Mouse (Mus musculus) embryonic facial prominence, embryonic 13.5 days (tissue): Measurements from ENCODE around the gene Ramp3. TPM values are rescaled to one million over a fixed set of nuclear protein-coding genes. Genes with fewer than 3 reads are reported as not detected.

Experiments
- ATAC-seq: fragments of 200-750 bp; cut with Nextera tagmentation; 2 replicates; pipeline ENCODE4 v1.8.0; 2017; ENCODE audit warnings: low read depth; ENCODE audit not compliant: insufficient number of reproducible peaks, insufficient read depth, low FRiP score, low TSS enrichment
- H3K27ac ChIP-seq: fragments of 300-500 bp; sonication (generic); 2 replicates; pipeline ENCODE4 v1.5.1; 2015; ENCODE audit warnings: moderate library complexity, mild to moderate bottlenecking, inconsistent platforms
- H3K27me3 ChIP-seq: fragments of 300-500 bp; sonication (generic); 2 replicates; pipeline ENCODE4 v1.6.1; 2015; ENCODE audit warnings: mild to moderate bottlenecking, inconsistent platforms
- H3K36me3 ChIP-seq: fragments of 300-500 bp; sonication (generic); 2 replicates; pipeline ENCODE4 v1.6.1; 2015; ENCODE audit warnings: mild to moderate bottlenecking, inconsistent platforms
- H3K4me1 ChIP-seq: fragments of 300-500 bp; sonication (generic); 2 replicates; pipeline ENCODE4 v1.6.1; 2015; ENCODE audit warnings: inconsistent platforms
- H3K4me2 ChIP-seq: fragments of 300-500 bp; sonication (generic); 2 replicates; pipeline ENCODE4 v1.6.1; 2015; ENCODE audit warnings: moderate library complexity, mild to moderate bottlenecking, inconsistent platforms
- H3K4me3 ChIP-seq: fragments of 300-500 bp; sonication (generic); 2 replicates; pipeline ENCODE4 v1.5.1; 2015; ENCODE audit warnings: mild to moderate bottlenecking, inconsistent platforms
- H3K9ac ChIP-seq: fragments of 300-500 bp; sonication (generic); 2 replicates; pipeline ENCODE4 v1.6.1; 2015; ENCODE audit warnings: mild to moderate bottlenecking, inconsistent platforms
- H3K9me3 ChIP-seq: fragments of 300-500 bp; sonication (generic); 2 replicates; pipeline ENCODE4 v1.6.1; 2016; ENCODE audit warnings: inconsistent platforms
- WGBS: fragments of 180-500 bp; shearing (Covaris S2); methylation state at CpG from one replicate; pipeline ENCODE4 v1.1.7; 2015; ENCODE audit warnings: mixed read lengths; 5-methylcytosine and 5-hydroxymethylcytosine counted together
- polyA plus RNA-seq: library from polyadenylated mRNA; unstranded; fragments of >200 nt; fragmentation: Nextera tagmentation; extraction: Ambion mirVana; gene quantifications from 2 replicates; pipeline ENCODE4 v1.2.1, GENCODE M21; 2015

Gene Ramp3
- polyA plus RNA-seq, 1 experiment from 2014 or later, result 6.7 TPM

GRCm38 (mm10) chr11:6675402-6675801 is 17.1 kb downstream of the Ramp3 start:
- Histone ChIP-seq H3K4me2 (no peak overlapping the region), H3K27me3 (no peaks in the 10 kb centered on the region), H3K4me3 (no peak overlapping the region), H3K36me3 (no peaks in the 10 kb centered on the region), H3K9ac (no peak overlapping the region), H3K4me1 (peaks cover 3% of the 10 kb centered on the region), H3K9me3 (no peaks in the 10 kb centered on the region), H3K27ac (no peak overlapping the region)
- 60% methylated on average over 7 of the region's 7 CpGs for WGBS
- no peak for ATAC-seq

- ATAC-seq, result no peak
- Histone ChIP-seq H3K27ac (no peak overlapping the region), H3K27me3 (no peaks in the 10 kb centered on the region), H3K4me2 (no peak overlapping the region), H3K36me3 (no peaks in the 10 kb centered on the region), H3K9ac (no peak overlapping the region), H3K4me3 (no peak overlapping the region), H3K9me3 (no peaks in the 10 kb centered on the region), H3K4me1 (peaks cover 4% of the 10 kb centered on the region)
- 85% methylated on average over 9 of the region's 9 CpGs for WGBS
Observed at GRCm38 (mm10) chr11:6676641-6677040, 18.3 kb downstream of the Ramp3 start.

- ATAC-seq, result no peak
- Histone ChIP-seq H3K27ac (no peak overlapping the region), H3K9ac (no peak overlapping the region), H3K27me3 (no peaks in the 10 kb centered on the region), H3K9me3 (no peaks in the 10 kb centered on the region), H3K4me1 (peaks cover 4% of the 10 kb centered on the region), H3K4me3 (no peak overlapping the region), H3K36me3 (no peaks in the 10 kb centered on the region), H3K4me2 (no peak overlapping the region)
- WGBS, result 13% methylated on average over 7 of the region's 7 CpGs
Observed at GRCm38 (mm10) chr11:6677530-6677929, 19.2 kb downstream of the Ramp3 start.

- no peak for ATAC-seq
- Histone ChIP-seq H3K9ac (no peak overlapping the region), H3K27me3 (no peaks in the 10 kb centered on the region), H3K27ac (0 out of 2 replicates have a peak overlapping the region, but pooled peaks have one; percentile 33), H3K4me1 (peaks cover 4% of the 10 kb centered on the region), H3K4me3 (no peak overlapping the region), H3K4me2 (peak overlapping the region; percentile 1; the same call in 1 of the 2 replicates), H3K36me3 (no peaks in the 10 kb centered on the region), H3K9me3 (no peaks in the 10 kb centered on the region)
- 59% methylated on average over 17 of the region's 17 CpGs for WGBS
Observed at GRCm38 (mm10) chr11:6679694-6680396, 21.5 kb downstream of the Ramp3 start.

GRCm38 (mm10) chr11:6680397-6680818 is 22.1 kb downstream of the Ramp3 start:
- 40% methylated on average over 10 of the region's 10 CpGs for WGBS
- Histone ChIP-seq H3K4me1 (peaks cover 4% of the 10 kb centered on the region), H3K27me3 (no peaks in the 10 kb centered on the region), H3K36me3 (no peaks in the 10 kb centered on the region), H3K9ac (no peak overlapping the region), H3K4me2 (peak overlapping the region; percentile 1; the same call in 1 of the 2 replicates), H3K27ac (0 out of 2 replicates have a peak overlapping the region, but pooled peaks have one; percentile 33), H3K4me3 (no peak overlapping the region), H3K9me3 (no peaks in the 10 kb centered on the region)
- ATAC-seq, result no peak

GRCm38 (mm10) chr11:6684741-6685140 is 26.4 kb downstream of the Ramp3 start:
- H3K9me3 ChIP-seq, result no peaks in the 10 kb centered on the region
- WGBS, result 55% methylated on average over 3 of the region's 3 CpGs
- peaks cover 4% of the 10 kb centered on the region for H3K4me1 ChIP-seq
- ATAC-seq, result no peak
- H3K27ac ChIP-seq, result no peak overlapping the region
- no peaks in the 10 kb centered on the region for H3K27me3 ChIP-seq
- H3K36me3 ChIP-seq, result no peaks in the 10 kb centered on the region
- no peak overlapping the region for H3K4me2 ChIP-seq
- no peak overlapping the region for H3K9ac ChIP-seq
- H3K4me3 ChIP-seq, result no peak overlapping the region

GRCm38 (mm10) chr11:6688888-6689287 is 30.6 kb downstream of the Ramp3 start:
- no peak overlapping the region for H3K9ac ChIP-seq
- H3K27ac ChIP-seq, result no peak overlapping the region
- no peak overlapping the region for H3K4me3 ChIP-seq
- H3K27me3 ChIP-seq, result no peaks in the 10 kb centered on the region
- 71% methylated on average over 3 of the region's 3 CpGs for WGBS
- no peak for ATAC-seq
- H3K4me1 ChIP-seq, result no peaks in the 10 kb centered on the region
- no peak overlapping the region for H3K4me2 ChIP-seq
- H3K36me3 ChIP-seq, result no peaks in the 10 kb centered on the region
- no peaks in the 10 kb centered on the region for H3K9me3 ChIP-seq

- H3K36me3 ChIP-seq, result no peaks in the 10 kb centered on the region
- H3K4me3 ChIP-seq, result no peak overlapping the region
- H3K4me2 ChIP-seq, result no peak overlapping the region
- no peaks in the 10 kb centered on the region for H3K4me1 ChIP-seq
- H3K27me3 ChIP-seq, result no peaks in the 10 kb centered on the region
- WGBS, result 68% methylated on average over 6 of the region's 6 CpGs
- no peaks in the 10 kb centered on the region for H3K9me3 ChIP-seq
- no peak for ATAC-seq
- H3K27ac ChIP-seq, result no peak overlapping the region
- H3K9ac ChIP-seq, result no peak overlapping the region
Observed at GRCm38 (mm10) chr11:6692341-6692740, 34.0 kb downstream of the Ramp3 start.

GRCm38 (mm10) chr11:6694114-6694513 is 35.8 kb downstream of the Ramp3 start:
- ATAC-seq, result 0 out of 2 replicates have a peak, but pooled peaks have one; percentile 61
- Histone ChIP-seq H3K27ac (no peak overlapping the region), H3K4me2 (no peak overlapping the region), H3K36me3 (no peaks in the 10 kb centered on the region), H3K4me3 (no peak overlapping the region), H3K27me3 (no peaks in the 10 kb centered on the region), H3K4me1 (no peaks in the 10 kb centered on the region), H3K9ac (no peak overlapping the region), H3K9me3 (no peaks in the 10 kb centered on the region)
- 90% methylated on average over 10 of the region's 10 CpGs for WGBS

- Histone ChIP-seq H3K4me3 (no peak overlapping the region), H3K9me3 (no peaks in the 10 kb centered on the region), H3K4me1 (no peaks in the 10 kb centered on the region), H3K9ac (no peak overlapping the region), H3K27ac (no peak overlapping the region), H3K36me3 (no peaks in the 10 kb centered on the region), H3K27me3 (no peaks in the 10 kb centered on the region), H3K4me2 (no peak overlapping the region)
- 74% methylated on average over 12 of the region's 12 CpGs for WGBS
- ATAC-seq, result peak; percentile 26; the same call in 1 of the 2 replicates
Observed at GRCm38 (mm10) chr11:6695176-6695575, 36.9 kb downstream of the Ramp3 start.

- Histone ChIP-seq H3K4me1 (no peaks in the 10 kb centered on the region), H3K9me3 (no peaks in the 10 kb centered on the region), H3K4me2 (no peak overlapping the region), H3K4me3 (no peak overlapping the region), H3K9ac (no peak overlapping the region), H3K27ac (no peak overlapping the region), H3K27me3 (no peaks in the 10 kb centered on the region), H3K36me3 (no peaks in the 10 kb centered on the region)
- no peak for ATAC-seq
- WGBS, result 76% methylated on average over 8 of the region's 8 CpGs
Observed at GRCm38 (mm10) chr11:6696551-6696950, 38.2 kb downstream of the Ramp3 start.

- WGBS, result 79% methylated on average over 10 of the region's 10 CpGs
- no peak overlapping the region for H3K4me3 ChIP-seq
- no peaks in the 10 kb centered on the region for H3K36me3 ChIP-seq
- no peaks in the 10 kb centered on the region for H3K9me3 ChIP-seq
- H3K4me1 ChIP-seq, result no peaks in the 10 kb centered on the region
- H3K9ac ChIP-seq, result no peak overlapping the region
- no peak overlapping the region for H3K4me2 ChIP-seq
- H3K27me3 ChIP-seq, result no peaks in the 10 kb centered on the region
- no peak overlapping the region for H3K27ac ChIP-seq
- ATAC-seq, result no peak
Observed at GRCm38 (mm10) chr11:6697751-6698150, 39.4 kb downstream of the Ramp3 start.
